In genomic region chr4:132802171-132802637, GRCm38 (mm10) we compare ENCODE assay signal across 10 mouse cellular contexts. TPM values are rescaled to one million over a fixed set of nuclear protein-coding genes. Genes with fewer than 3 reads are reported as not detected.
DNase-seq lines count a peak whose midpoint lies in the region; ATAC-seq lines count a peak whose summit lies in the region.
"Had no signal": no experiment of that assay in that cellular context is flagged by ENCODE, and none has a peak within 500 bp of the region (broad histone marks: within the 10 kb centered on the region; RNA-seq: fewer than 3 reads in every experiment).

No protein-coding gene starts in this region.

- no peaks in the 10 kb centered on the region; the same call in 1 of the 2 replicates for H3K4me1 ChIP-seq in lung, embryonic 16.5 days (replicated peaks; ENCODE audit: control insufficient read depth, insufficient read depth, low read length)
- H3K4me1 ChIP-seq: forebrain, embryonic 13.5 days; midbrain, embryonic 10.5 days had no signal

- no peak overlapping the region for H3K4me3 ChIP-seq in lung, embryonic 16.5 days (ENCODE audit: low read length)
- H3K4me3 ChIP-seq: forebrain, embryonic 13.5 days; midbrain, embryonic 10.5 days had no signal

- H3K27me3 ChIP-seq in lung, embryonic 16.5 days (ENCODE audit: control insufficient read depth, insufficient read depth, low read depth, low read length): no peaks in the 10 kb centered on the region

- DNase-seq in kidney, postnatal 10 days: peak; percentile 24
- no peak for DNase-seq in kidney, adult 9 months
- peak; percentile 68 for DNase-seq in heart, adult 8-10 months (ENCODE audit: low spot score)
- peak; percentile 75 for DNase-seq in thymus, postnatal 0 days (ENCODE audit: low spot score)
- DNase-seq in adrenal gland, adult 18-20 months (ENCODE audit: low spot score in 2 of 2): no peak
- no peak for DNase-seq in adrenal gland, postnatal 4 days (ENCODE audit: low spot score in 2 of 2)
- no peak for DNase-seq in layer of hippocampus, adult 11-12 months (ENCODE audit: low spot score)

- no peaks in the 10 kb centered on the region for H3K9me3 ChIP-seq in lung, embryonic 16.5 days (ENCODE audit: control insufficient read depth, low read length)
- H3K9me3 ChIP-seq: forebrain, embryonic 13.5 days; midbrain, embryonic 10.5 days had no signal

- H3K27ac ChIP-seq in lung, embryonic 16.5 days (ENCODE audit: low read length): peak overlapping the region; percentile 25; the same call in 1 of the 2 replicates
- H3K27ac ChIP-seq: forebrain, embryonic 13.5 days; midbrain, embryonic 10.5 days had no signal

- ATAC-seq in lung, embryonic 16.5 days (ENCODE audit: low read depth): no peak
- ATAC-seq: forebrain, embryonic 13.5 days had no signal

- H3K4me2 ChIP-seq in lung, embryonic 16.5 days (ENCODE audit: low read depth, low read length): peak overlapping the region; percentile 2; the same call in 1 of the 2 replicates
- H3K4me2 ChIP-seq: forebrain, embryonic 13.5 days had no signal

- 52% methylated on average over 16 of the region's 16 CpGs for WGBS in lung, embryonic 16.5 days

- H3K36me3 ChIP-seq in lung, embryonic 16.5 days (ENCODE audit: control insufficient read depth, insufficient read depth, low read length): no peaks in the 10 kb centered on the region
- H3K36me3 ChIP-seq: midbrain, embryonic 10.5 days had no signal

- H3K9ac ChIP-seq in lung, embryonic 16.5 days (ENCODE audit: low read length): no peak overlapping the region
- H3K9ac ChIP-seq: forebrain, embryonic 13.5 days had no signal

RNA-seq across cellular contexts. Expression of gene Themis2, which starts 6.0 kb away (rescaled TPM):
- total RNA-seq in heart, adult 8-10 months (2022): 1 to 10 TPM; 1.4 to 1.9 (median 1.6) TPM
- 1.3 and 1.5 TPM in 2 replicates for polyA plus RNA-seq in lung, embryonic 16.5 days (2015; fragmentation: Nextera tagmentation; extraction: Ambion mirVana)
- 2.7 and 2.9 TPM in 2 replicates for polyA plus RNA-seq in thymus, postnatal 0 days (2015; fragmentation: Nextera tagmentation; extraction: Ambion mirVana)
- total RNA-seq in adrenal gland, adult 18-20 months (2021): 1 to 10 TPM; 1.7 to 3.3 TPM
- total RNA-seq in adrenal gland, postnatal 4 days (2021): 1 to 10 TPM; 2.6 to 2.8 TPM

RNA-seq across cellular contexts. Expression of gene Rpa2, which starts 34.1 kb away (rescaled TPM):
- 10 to 100 TPM; 10.3 to 15.6 (median 12.6) TPM for total RNA-seq in heart, adult 8-10 months (2022)
- polyA plus RNA-seq in lung, embryonic 16.5 days (2015; fragmentation: Nextera tagmentation; extraction: Ambion mirVana): 97.9 and 103 TPM in 2 replicates
- polyA plus RNA-seq in thymus, postnatal 0 days (2015; fragmentation: Nextera tagmentation; extraction: Ambion mirVana): 129 and 139 TPM in 2 replicates
- total RNA-seq in adrenal gland, adult 18-20 months (2021): 1 to 10 TPM; 5.2 to 7.2 TPM
- 10 to 100 TPM; 31.9 to 38.5 TPM for total RNA-seq in adrenal gland, postnatal 4 days (2021)

RNA-seq across cellular contexts. Expression of gene Ppp1r8, which starts 40.8 kb away (rescaled TPM):
- total RNA-seq in heart, adult 8-10 months (2022): 10 to 100 TPM; 16.3 to 22.2 (median 20.7) TPM
- polyA plus RNA-seq in lung, embryonic 16.5 days (2015; fragmentation: Nextera tagmentation; extraction: Ambion mirVana): 58.4 and 59.1 TPM in 2 replicates
- 50.4 and 51.0 TPM in 2 replicates for polyA plus RNA-seq in thymus, postnatal 0 days (2015; fragmentation: Nextera tagmentation; extraction: Ambion mirVana)
- 10 to 100 TPM; 31.2 to 41.0 TPM for total RNA-seq in adrenal gland, adult 18-20 months (2021)
- 10 to 100 TPM; 56.5 to 56.7 TPM for total RNA-seq in adrenal gland, postnatal 4 days (2021)

RNA-seq across cellular contexts. Expression of gene Smpdl3b, which starts 45.2 kb away (rescaled TPM):
- total RNA-seq in heart, adult 8-10 months (2022): under 1 TPM; 0.34 to 0.94 (median 0.59) TPM
- polyA plus RNA-seq in lung, embryonic 16.5 days (2015; fragmentation: Nextera tagmentation; extraction: Ambion mirVana): 6.0 and 6.2 TPM in 2 replicates
- polyA plus RNA-seq in thymus, postnatal 0 days (2015; fragmentation: Nextera tagmentation; extraction: Ambion mirVana): 0.59 and 0.75 TPM in 2 replicates
- 10 to 100 TPM in 1 of 2 experiments, under 1 TPM in 1; 0.83 to 15.0 TPM for total RNA-seq in adrenal gland, adult 18-20 months (2021)
- total RNA-seq in adrenal gland, postnatal 4 days (2021): 1 to 10 TPM; 2.2 to 3.0 TPM

Comparison
In these comparisons a context has a peak if more than half of its experiments do, and no peak if none do; other contexts are left out.
1. DNase-seq: peak in kidney, postnatal 10 days (single experiment), heart, adult 8-10 months (single experiment) and thymus, postnatal 0 days (single experiment); none in kidney, adult 9 months (single experiment), adrenal gland, adult 18-20 months (0 of 2), adrenal gland, postnatal 4 days (0 of 2) and layer of hippocampus, adult 11-12 months (single experiment).